Mouse (Mus musculus) cerebellum, adult 8-10 months (tissue): ENCODE measurements around the gene Ppm1h.

ENCODE experiments used
- DNase-seq: peaks from one replicate; pipeline ENCODE4 v3.0.0; 2022

Gene Ppm1h

GRCm38 (mm10) chr10:122705457-122705856 lies 26.9 kb downstream of the Ppm1h start:
- no peak for DNase-seq

GRCm38 (mm10) chr10:122711381-122711811 lies 32.8 kb downstream of the Ppm1h start:
- no peak for DNase-seq

GRCm38 (mm10) chr10:122712307-122712706 lies 33.7 kb downstream of the Ppm1h start:
- no peak for DNase-seq

- peak; percentile 55 for DNase-seq
These were observed 37.3 kb downstream of the Ppm1h start for GRCm38 (mm10) chr10:122715856-122716255.

GRCm38 (mm10) chr10:122716286-122716685 lies 37.7 kb downstream of the Ppm1h start:
- no peak for DNase-seq

GRCm38 (mm10) chr10:122716739-122717474 lies 38.3 kb downstream of the Ppm1h start:
- no peak for DNase-seq

- peak; percentile 40 for DNase-seq
These were observed 39.3 kb downstream of the Ppm1h start for GRCm38 (mm10) chr10:122717754-122718415.

- no peak for DNase-seq
These were observed 40.4 kb downstream of the Ppm1h start for GRCm38 (mm10) chr10:122718951-122719350.

GRCm38 (mm10) chr10:122722111-122722510 lies 43.5 kb downstream of the Ppm1h start:
- no peak for DNase-seq

- no peak for DNase-seq
These were observed 46.1 kb downstream of the Ppm1h start for GRCm38 (mm10) chr10:122724692-122725091.

- no peak for DNase-seq
These were observed 48.7 kb downstream of the Ppm1h start for GRCm38 (mm10) chr10:122727228-122727627.

GRCm38 (mm10) chr10:122728172-122728571 lies 49.6 kb downstream of the Ppm1h start:
- DNase-seq: no peak

- no peak for DNase-seq
These were observed 53.6 kb downstream of the Ppm1h start for GRCm38 (mm10) chr10:122732146-122732545.

GRCm38 (mm10) chr10:122734521-122734920 lies 56.0 kb downstream of the Ppm1h start:
- no peak for DNase-seq

- DNase-seq: no peak
These were observed 56.8 kb downstream of the Ppm1h start for GRCm38 (mm10) chr10:122735284-122735784.

- DNase-seq: no peak
These were observed 58.3 kb downstream of the Ppm1h start for GRCm38 (mm10) chr10:122736835-122737234.

GRCm38 (mm10) chr10:122738526-122738925 lies 60.0 kb downstream of the Ppm1h start:
- DNase-seq: no peak

- no peak for DNase-seq
These were observed 60.5 kb downstream of the Ppm1h start for GRCm38 (mm10) chr10:122739037-122739436.

GRCm38 (mm10) chr10:122740117-122740516 lies 61.6 kb downstream of the Ppm1h start:
- DNase-seq: no peak

- no peak for DNase-seq
These were observed 62.6 kb downstream of the Ppm1h start for GRCm38 (mm10) chr10:122741191-122741590.

- DNase-seq: no peak
These were observed 63.6 kb downstream of the Ppm1h start for GRCm38 (mm10) chr10:122742136-122742535.

- DNase-seq: no peak
These were observed 64.8 kb downstream of the Ppm1h start for GRCm38 (mm10) chr10:122743361-122743760.

- DNase-seq: no peak
These were observed 66.4 kb downstream of the Ppm1h start for GRCm38 (mm10) chr10:122744970-122745369.

GRCm38 (mm10) chr10:122746211-122746610 lies 67.6 kb downstream of the Ppm1h start:
- no peak for DNase-seq
